Mouse (Mus musculus) small intestine, adult 2 months (tissue): ENCODE measurements around the gene Epm2a. TPM values are rescaled to one million over a fixed set of nuclear protein-coding genes. Genes with fewer than 3 reads are reported as not detected.
A peak's percentile ranks its signal among the peaks of the same experiment; 100 is the strongest.
"Not testable (repeated sequence)": the region's sequence is repeated elsewhere in the genome, so short reads cannot be mapped to it uniquely, and the experiment has no call there.

Experiments
- H3K27ac ChIP-seq: fragments of 200-500 bp; 2 replicates; pipeline ENCODE4 v1.5.1; 2012; ENCODE audit warnings: low read depth, low read length, control low read depth, inconsistent platforms; ENCODE audit not compliant: insufficient read depth
- H3K27me3 ChIP-seq: fragments of 200-500 bp; 2 replicates; pipeline ENCODE4 v1.6.1; 2012; ENCODE audit warnings: mild to moderate bottlenecking, moderate library complexity, low read length, inconsistent platforms; ENCODE audit not compliant: control insufficient read depth, insufficient read depth
- H3K36me3 ChIP-seq: fragments of 200-500 bp; 2 replicates; pipeline ENCODE4 v1.6.1; 2012; ENCODE audit warnings: mild to moderate bottlenecking, low read length, control low read depth, inconsistent platforms; ENCODE audit not compliant: control insufficient read depth, insufficient read depth
- H3K4me1 ChIP-seq: fragments of 200-500 bp; 2 replicates; pipeline ENCODE4 v1.6.1; 2012; ENCODE audit warnings: low read length, inconsistent platforms, mixed read lengths; ENCODE audit not compliant: control insufficient read depth, insufficient read depth, insufficient read length
- H3K4me3 ChIP-seq: fragments of 200-500 bp; 2 replicates; pipeline ENCODE4 v1.5.1; 2012; ENCODE audit warnings: low read depth, mild to moderate bottlenecking, control low read depth, inconsistent platforms, low read length, moderate library complexity
- CTCF ChIP-seq: fragments of 200-500 bp; IDR thresholded peaks from 2 replicates; pipeline ENCODE4 v1.5.1; 2012; ENCODE audit warnings: low read depth, mild to moderate bottlenecking, control low read depth, inconsistent platforms, low read length, moderate library complexity, mixed read lengths; ENCODE audit not compliant: insufficient replicate concordance, insufficient read length; ENCODE audit errors: extremely low read depth
- POLR2A ChIP-seq: fragments of 200-500 bp; IDR thresholded peaks from 2 replicates; pipeline ENCODE4 v1.6.1; 2012; ENCODE audit warnings: low read depth, mild to moderate bottlenecking, control low read depth, inconsistent platforms, low read length, moderate library complexity
- WGBS: fragments of 180-500 bp; shearing (Covaris S2); methylation state at CpG from one replicate; pipeline ENCODE4 v1.1.7; 2018; 5-methylcytosine and 5-hydroxymethylcytosine counted together
- polyA plus RNA-seq: library from polyadenylated mRNA; depleted of rRNA; stranded (reverse); fragments of >200 nt; gene quantifications from 2 replicates; pipeline ENCODE4 v1.2.3, GENCODE M21; 2012; rRNA removed

The Epm2a gene
- 1.8 and 4.4 TPM in 2 replicates for polyA plus RNA-seq

GRCm38 (mm10) chr10:11343205-11344141 lies at the start of gene Epm2a:
Epm2a (plus strand) TSS chr10:11343404.
- Histone ChIP-seq H3K27ac (peak within 1 kb of the TSS; percentile 85), H3K4me3 (peak within 1 kb of the TSS; percentile 86), H3K36me3 (no peaks in the 10 kb centered on the region), H3K27me3 (no peaks in the 10 kb centered on the region), H3K4me1 (no peaks in the 10 kb centered on the region)
- TF ChIP-seq CTCF (no peak), POLR2A (peak; percentile 53; the same call in 1 of the 2 replicates)
- under 1% methylated on average over 102 of the region's 106 CpGs for WGBS

GRCm38 (mm10) chr10:11298418-11298817 lies 44.8 kb upstream of the Epm2a start:
- Histone ChIP-seq H3K27me3 (no peaks in the 10 kb centered on the region), H3K36me3 (peaks cover 8% of the 10 kb centered on the region), H3K4me3 (no peak overlapping the region), H3K4me1 (no peaks in the 10 kb centered on the region), H3K27ac (no peak overlapping the region)
- TF ChIP-seq CTCF (no peak), POLR2A (no peak)
- 86% methylated on average over 6 of the region's 6 CpGs for WGBS

DNA sequence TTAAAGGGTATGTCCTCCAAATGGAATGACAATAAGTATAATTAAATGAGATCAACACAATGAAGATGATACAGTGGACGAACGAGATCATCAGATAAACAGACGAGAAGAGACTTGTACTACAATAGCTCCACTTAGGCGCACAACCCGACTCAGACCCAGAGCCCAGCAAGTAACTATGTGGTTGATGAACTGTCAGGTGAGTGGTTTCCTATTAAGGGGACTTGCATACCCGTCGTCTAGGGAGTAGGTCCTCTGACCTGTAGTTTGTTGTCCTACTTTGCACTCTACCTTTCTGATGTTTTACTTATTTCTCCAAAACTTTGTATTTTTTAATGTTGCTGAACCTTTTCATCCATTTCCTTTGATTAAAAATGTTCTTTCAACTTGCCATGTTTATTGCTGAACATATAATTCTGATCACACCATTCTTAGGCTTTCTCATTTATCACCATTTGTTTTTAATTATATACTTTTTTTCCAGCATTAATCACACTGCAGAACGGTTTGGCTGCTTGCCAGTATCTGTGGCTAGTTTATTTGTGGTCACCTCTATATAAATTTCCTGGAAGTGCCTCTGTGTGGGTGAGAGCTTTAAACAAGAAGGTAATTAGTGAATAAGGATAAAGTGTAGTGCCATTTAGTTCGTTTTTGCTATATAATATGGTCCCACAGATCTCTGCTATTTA lies 37.7 kb upstream of the Epm2a start:
- TF ChIP-seq CTCF, result no peak
- no peak for TF ChIP-seq POLR2A
- Histone ChIP-seq H3K36me3 (no peaks in the 10 kb centered on the region), H3K27me3 (no peaks in the 10 kb centered on the region), H3K4me3 (no peak overlapping the region), H3K4me1 (no peaks in the 10 kb centered on the region), H3K27ac (no peak overlapping the region)
- WGBS, result 72% methylated on average over 9 of the region's 9 CpGs

DNA sequence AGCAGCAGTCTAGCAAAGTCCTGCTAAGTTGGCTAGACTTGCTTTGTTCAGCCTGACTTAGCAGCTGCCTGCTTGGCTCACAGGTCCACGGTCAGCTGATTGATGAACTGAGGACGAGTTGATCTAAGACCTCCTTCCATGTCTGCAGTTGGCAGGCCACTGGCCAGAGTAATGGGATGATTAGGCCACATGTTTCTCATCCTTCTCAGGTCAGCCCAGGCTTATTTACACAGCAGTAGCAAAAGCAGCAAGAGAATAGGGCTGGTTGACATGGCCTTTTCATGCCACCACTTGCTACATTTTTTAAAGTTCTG lies 37.2 kb upstream of the Epm2a start:
- 61% methylated on average over 2 of the region's 2 CpGs for WGBS

DNA sequence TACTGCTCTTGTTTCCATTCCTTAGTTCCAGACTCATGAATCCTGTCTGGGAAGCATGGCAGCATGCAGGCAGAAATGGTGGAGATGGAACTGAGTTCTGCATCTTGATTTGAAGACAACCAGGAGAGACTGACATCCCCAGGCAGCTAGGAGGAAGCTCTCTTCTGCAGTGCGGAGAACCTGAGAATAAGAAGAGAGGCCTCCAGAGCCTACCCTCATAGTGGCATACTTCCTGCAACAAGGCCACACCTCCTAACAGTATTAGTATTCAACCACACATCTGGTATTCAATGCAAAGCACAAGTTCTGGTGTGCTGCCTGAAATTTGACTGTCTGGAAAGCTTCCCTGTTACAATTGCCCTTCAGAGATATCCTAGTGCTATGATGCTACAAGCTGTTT lies 33.3 kb upstream of the Epm2a start:
- no peak overlapping the region for H3K27ac ChIP-seq
- H3K27me3 ChIP-seq, result no peaks in the 10 kb centered on the region
- H3K4me1 ChIP-seq, result no peaks in the 10 kb centered on the region
- H3K4me3 ChIP-seq, result no peak overlapping the region
- TF ChIP-seq POLR2A (no peak), CTCF (no peak)
- H3K36me3 ChIP-seq, result no peaks in the 10 kb centered on the region
- 89% methylated on average over 1 of the region's 1 CpGs for WGBS

More for the DNA sequence above, 37.2 kb upstream of the Epm2a start:
- no peaks in the 10 kb centered on the region for H3K4me1 ChIP-seq
- H3K27me3 ChIP-seq, result no peaks in the 10 kb centered on the region
- H3K27ac ChIP-seq, result no peak overlapping the region
- no peak overlapping the region for H3K4me3 ChIP-seq
- H3K36me3 ChIP-seq, result no peaks in the 10 kb centered on the region
- TF ChIP-seq POLR2A (no peak), CTCF (no peak)

DNA sequence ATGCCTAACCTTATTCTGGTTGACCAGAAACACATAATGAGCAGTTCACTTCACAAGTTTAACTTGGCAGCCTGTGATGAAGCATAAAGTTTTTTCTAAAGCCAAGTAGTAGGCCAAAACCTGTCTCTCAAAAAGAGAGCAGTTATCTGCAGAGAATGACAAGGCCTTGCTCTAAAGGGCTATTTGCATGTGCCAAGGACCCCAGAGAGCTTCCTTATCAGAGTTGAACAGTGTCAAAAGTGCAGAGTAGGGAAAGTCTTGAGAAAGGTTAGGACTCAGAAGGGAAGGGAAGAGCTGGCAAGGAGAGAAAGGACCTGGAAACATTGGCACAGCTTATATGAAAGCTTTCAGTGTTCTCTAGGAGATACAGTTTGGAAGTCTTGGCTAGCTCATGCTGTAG lies 32.7 kb upstream of the Epm2a start:
- no peak overlapping the region for H3K4me3 ChIP-seq
- no peaks in the 10 kb centered on the region for H3K27me3 ChIP-seq
- H3K36me3 ChIP-seq, result no peaks in the 10 kb centered on the region
- H3K4me1 ChIP-seq, result no peaks in the 10 kb centered on the region
- H3K27ac ChIP-seq, result no peak overlapping the region
- TF ChIP-seq CTCF, result no peak
- no peak for TF ChIP-seq POLR2A

DNA sequence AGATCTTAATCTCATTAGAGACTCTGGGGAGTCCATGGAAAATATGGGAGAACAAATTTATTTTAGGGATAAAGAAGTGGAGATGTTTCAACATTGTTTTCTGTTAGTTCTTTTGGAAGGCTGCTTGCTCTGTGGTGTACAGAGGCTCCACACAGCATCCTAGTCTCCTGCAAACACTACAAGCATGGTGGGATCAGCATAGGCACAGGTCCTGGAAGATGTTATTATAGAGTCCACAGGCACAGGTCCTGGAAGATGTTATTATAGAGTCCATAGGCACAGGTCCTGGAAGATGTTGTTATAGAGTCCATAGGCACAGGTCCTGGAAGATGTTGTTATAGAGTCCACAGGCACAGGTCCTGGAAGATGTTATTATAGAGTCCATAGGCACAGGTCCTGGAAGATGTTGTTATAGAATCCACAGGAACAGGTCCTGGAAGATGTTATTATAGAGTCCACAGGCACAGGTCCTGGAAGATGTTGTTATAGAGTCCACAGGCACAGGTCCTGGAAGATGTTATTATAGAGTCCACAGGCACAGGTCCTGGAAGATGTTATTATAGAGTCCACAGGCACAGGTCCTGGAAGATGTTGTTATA lies 25.2 kb upstream of the Epm2a start:
- not testable (repeated sequence) for H3K36me3 ChIP-seq, H3K27ac ChIP-seq, H3K27me3 ChIP-seq, H3K4me1 ChIP-seq, H3K4me3 ChIP-seq
